Mouse (Mus musculus) gastrocnemius, postnatal 4 days (tissue): ENCODE data around the gene Mrgprb4. TPM values are rescaled to one million over a fixed set of nuclear protein-coding genes. Genes with fewer than 3 reads are reported as not detected.

ENCODE experiments used
- DNase-seq, 2 experiments: peaks; one replicate each; pipeline ENCODE4 v3.0.0; 2021 to 2022; ENCODE audit warnings: low spot score in 2 of 2, mixed read lengths in 2 of 2
- long read RNA-seq, 2 experiments: library from polyadenylated mRNA; stranded (forward); transcript quantifications; one replicate each; pipeline ENCODE4 v2.0.0; 2021
- total RNA-seq, 2 experiments: library from RNA; stranded (reverse); gene quantifications; 2 replicates each; pipeline ENCODE4 v1.2.3; 2021

The Mrgprb4 gene
- total RNA-seq, result not detected
- long read RNA-seq, experiment 1, result 0 reads
- long read RNA-seq, experiment 2, result 0 reads

DNA sequence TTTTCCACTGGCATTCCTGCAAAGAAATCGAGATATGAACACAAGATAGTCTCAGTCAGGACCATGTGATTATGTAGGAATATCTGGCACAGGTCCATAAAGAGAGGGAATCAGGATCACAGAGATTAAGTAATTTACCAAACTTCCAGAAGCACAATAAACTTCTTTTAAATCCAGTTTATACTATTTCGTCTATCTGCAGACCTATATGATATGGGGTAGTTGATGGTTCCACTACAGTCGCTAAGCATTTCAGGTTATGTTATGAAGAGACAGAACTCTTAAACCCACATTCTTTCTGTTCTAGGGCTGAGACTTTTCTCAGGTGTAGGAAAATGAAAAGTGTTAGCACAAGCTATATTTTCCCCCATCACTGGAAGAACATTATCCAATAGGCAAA lies at the start of gene Mrgprb4:
Gene Mrgprb4 (minus strand): TSS at position 101 of the 400 bp plus-strand sequence.
- DNase-seq, result no peak

GRCm38 (mm10) chr7:48226114-48226513 lies 27.0 kb upstream of the Mrgprb4 start:
- DNase-seq, result no peak

- DNase-seq, result no peak
Observed at GRCm38 (mm10) chr7:48225065-48225464, 26.0 kb upstream of the Mrgprb4 start.

- no peak for DNase-seq
Observed at GRCm38 (mm10) chr7:48168919-48169318, 30.2 kb downstream of the Mrgprb4 start, which contains the start of gene Mrgprb5. Mrgprb5 (minus strand) TSS chr7:48169019.

- no peak for DNase-seq
Observed at GRCm38 (mm10) chr7:48167471-48167870, 31.6 kb downstream of the Mrgprb4 start.

Other genes starting within 250 kb of the Mrgprb4 start
- gene Mrgpra4, start 217.2 kb downstream of the Mrgprb4 start, total RNA-seq, result under 1 TPM; 0.21 to 0.37 TPM
- gene Mrgprx1, start 171.7 kb downstream of the Mrgprb4 start, total RNA-seq, result not detected
- gene Mrgprb5, start 30.3 kb downstream of the Mrgprb4 start, total RNA-seq, result not detected
- under 1 TPM; 0.56 to 0.57 TPM for gene Mrgprb8, start 189.2 kb upstream of the Mrgprb4 start, total RNA-seq